Mouse (Mus musculus) liver, adult 2 months (tissue): ENCODE data around the gene Atp6v0b. TPM values are rescaled to one million over a fixed set of nuclear protein-coding genes. Genes with fewer than 3 reads are reported as not detected.

Experiments
- DNase-seq: peaks from one replicate; pipeline ENCODE4 v3.0.0-alpha.2; 2011; ENCODE audit warnings: low read depth, low spot score; ENCODE audit errors: extremely low read depth
- H3K27ac ChIP-seq: fragments of 200-500 bp; replicated peaks from 2 replicates; pipeline ENCODE4 v1.5.1; 2012; ENCODE audit warnings: low read depth, mild to moderate bottlenecking, control low read depth, inconsistent platforms, low read length; ENCODE audit not compliant: insufficient read depth
- H3K27me3 ChIP-seq: fragments of 200-500 bp; 2 replicates; pipeline ENCODE4 v1.6.1; 2012; ENCODE audit warnings: mild to moderate bottlenecking, moderate library complexity, low read length, inconsistent platforms; ENCODE audit not compliant: control insufficient read depth, insufficient read depth
- H3K36me3 ChIP-seq: fragments of 200-500 bp; 2 replicates; pipeline ENCODE4 v1.6.1; 2012; ENCODE audit warnings: low read length, inconsistent platforms; ENCODE audit not compliant: control insufficient read depth, insufficient read depth
- H3K4me1 ChIP-seq: fragments of 200-500 bp; 2 replicates; pipeline ENCODE4 v1.6.1; 2011; ENCODE audit warnings: low read length; ENCODE audit not compliant: control insufficient read depth, insufficient read depth
- H3K4me3 ChIP-seq: fragments of 200-500 bp; 2 replicates; pipeline ENCODE4 v1.5.1; 2011; ENCODE audit warnings: low read depth, mild to moderate bottlenecking, control low read depth, low read length, moderate library complexity; ENCODE audit not compliant: insufficient read depth
- H3K79me2 ChIP-seq: fragments of 200-500 bp; 2 replicates; pipeline ENCODE4 v1.6.1; 2012; ENCODE audit warnings: inconsistent platforms, mild to moderate bottlenecking, low read length, moderate library complexity; ENCODE audit not compliant: control insufficient read depth, insufficient read depth
- H3K9ac ChIP-seq: fragments of 200-500 bp; 2 replicates; pipeline ENCODE4 v1.6.1; 2012; ENCODE audit warnings: low read depth, mild to moderate bottlenecking, control low read depth, inconsistent platforms, low read length
- CTCF ChIP-seq: fragments of 200-500 bp; IDR thresholded peaks from 2 replicates; pipeline ENCODE4 v1.5.1; 2011; ENCODE audit warnings: low read depth, low read length, control low read depth
- POLR2A ChIP-seq: fragments of 200-500 bp; IDR thresholded peaks from 2 replicates; pipeline ENCODE4 v1.6.1; 2011; ENCODE audit warnings: low read length, control low read depth; ENCODE audit not compliant: insufficient read depth; ENCODE audit errors: extremely low read depth
- WGBS: fragments of 180-500 bp; shearing (Covaris S2); methylation state at CpG from one replicate; pipeline ENCODE4 v1.1.7; 2018; 5-methylcytosine and 5-hydroxymethylcytosine counted together
- polyA plus RNA-seq: library from polyadenylated mRNA; depleted of rRNA; stranded (reverse); fragments of >200 nt; gene quantifications from 2 replicates; pipeline ENCODE4 v1.2.3, GENCODE M21; 2012
- total RNA-seq: library from RNA; depleted of rRNA; stranded (reverse); fragments of >200 nt; gene quantifications from 2 replicates; pipeline ENCODE4 v1.2.3, GENCODE M21; 2014

Gene Atp6v0b
- total and polyA plus RNA-seq, 2 experiments: 124 to 244 TPM

DNA sequence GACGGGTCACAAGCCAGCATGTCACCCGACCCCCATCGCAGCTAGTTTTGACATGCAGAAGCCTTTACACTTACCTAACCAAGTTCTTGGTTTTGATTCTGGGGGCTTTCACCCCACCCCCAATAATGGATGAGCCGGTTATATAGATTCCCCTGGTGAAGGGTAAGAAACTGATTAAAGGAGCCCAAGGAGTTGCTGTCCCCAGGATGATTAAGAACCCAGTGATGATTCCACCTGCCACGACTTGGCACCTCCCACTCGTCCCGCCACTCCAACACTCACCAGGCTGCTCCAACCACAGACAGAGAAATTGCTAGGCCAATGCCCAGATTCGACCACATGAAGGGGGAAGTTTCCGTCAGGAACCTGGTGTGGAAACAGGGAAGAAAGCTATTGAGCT lies 1.1 kb downstream of the Atp6v0b start:
- no peak for DNase-seq
- H3K4me1 ChIP-seq: peaks cover 10% of the 10 kb centered on the region
- peak overlapping the region; percentile 86; the same call in 1 of the 2 replicates for H3K4me3 ChIP-seq
- H3K36me3 ChIP-seq: peaks cover 12% of the 10 kb centered on the region; the same call in 1 of the 2 replicates
- peaks cover 5% of the 10 kb centered on the region; the same call in 1 of the 2 replicates for H3K79me2 ChIP-seq
- no peak overlapping the region for H3K27ac ChIP-seq
- 0 out of 2 replicates have a peak overlapping the region, but pooled peaks have one; percentile 96 for H3K9ac ChIP-seq
- H3K27me3 ChIP-seq: no peaks in the 10 kb centered on the region
- WGBS: 84% methylated on average over 9 of the region's 9 CpGs
- TF ChIP-seq CTCF (no peak), POLR2A (no peak)

- Histone ChIP-seq H3K4me1 (peaks cover 10% of the 10 kb centered on the region), H3K9ac (no peak overlapping the region), H3K27me3 (no peaks in the 10 kb centered on the region), H3K79me2 (peaks cover 5% of the 10 kb centered on the region; the same call in 1 of the 2 replicates), H3K36me3 (peaks cover 12% of the 10 kb centered on the region; the same call in 1 of the 2 replicates), H3K27ac (no peak overlapping the region), H3K4me3 (no peak overlapping the region)
- WGBS: 97% methylated on average over 10 of the region's 10 CpGs
- DNase-seq: no peak
- TF ChIP-seq CTCF (no peak), POLR2A (no peak)
These were observed 2.0 kb downstream of the Atp6v0b start for GRCm38 (mm10) chr4:117885093-117885492.

GRCm38 (mm10) chr4:117884146-117884545 lies 3.0 kb downstream of the Atp6v0b start:
- H3K36me3 ChIP-seq: peaks cover 12% of the 10 kb centered on the region; the same call in 1 of the 2 replicates

GRCm38 (mm10) chr4:117882701-117883691 lies 4.1 kb downstream of the Atp6v0b start, which contains the start of gene B4galt2:
Gene B4galt2, minus strand, starts transcription at chr4:117883487.
- no peaks in the 10 kb centered on the region for H3K27me3 ChIP-seq

More at GRCm38 (mm10) chr4:117884146-117884545, 3.0 kb downstream of the Atp6v0b start:
- H3K4me3 ChIP-seq: no peak overlapping the region
- peaks cover 10% of the 10 kb centered on the region for H3K4me1 ChIP-seq
- H3K27ac ChIP-seq: no peak overlapping the region
- H3K79me2 ChIP-seq: peaks cover 5% of the 10 kb centered on the region; the same call in 1 of the 2 replicates
- H3K27me3 ChIP-seq: no peaks in the 10 kb centered on the region
- 27% methylated on average over 1 of the region's 1 CpGs for WGBS
- TF ChIP-seq CTCF (no peak), POLR2A (no peak)
- H3K9ac ChIP-seq: no peak overlapping the region
- DNase-seq: no peak

GRCm38 (mm10) chr4:117878703-117879102 lies 8.4 kb downstream of the Atp6v0b start:
- H3K79me2 ChIP-seq: no peaks in the 10 kb centered on the region
- no peak for TF ChIP-seq POLR2A
- no peak overlapping the region for H3K9ac ChIP-seq
- no peaks in the 10 kb centered on the region for H3K27me3 ChIP-seq
- WGBS: 78% methylated on average over 5 of the region's 5 CpGs
- no peak overlapping the region for H3K27ac ChIP-seq
- no peaks in the 10 kb centered on the region for H3K36me3 ChIP-seq
- no peak overlapping the region for H3K4me3 ChIP-seq
- peaks cover 3% of the 10 kb centered on the region for H3K4me1 ChIP-seq
- DNase-seq: no peak

More at GRCm38 (mm10) chr4:117882701-117883691, 4.1 kb downstream of the Atp6v0b start, which contains the start of gene B4galt2:
- peaks cover 12% of the 10 kb centered on the region; the same call in 1 of the 2 replicates for H3K36me3 ChIP-seq
- H3K9ac ChIP-seq: peak within 1 kb of the TSS; percentile 62
- peak within 1 kb of the TSS; percentile 47 for H3K4me3 ChIP-seq
- WGBS: 8% methylated on average over 84 of the region's 103 CpGs
- TF ChIP-seq POLR2A (no peak), CTCF (no peak)
- H3K79me2 ChIP-seq: peaks cover 5% of the 10 kb centered on the region; the same call in 1 of the 2 replicates
- H3K27ac ChIP-seq: no peak within 1 kb of the TSS
- H3K4me1 ChIP-seq: peaks cover 10% of the 10 kb centered on the region
- no peak for DNase-seq
